Mouse (Mus musculus): ENCODE data around the gene Tspoap1.
A peak's percentile ranks its signal among the peaks of the same experiment; 100 is the strongest.

The Tspoap1 gene

GRCm38 (mm10) chr11:87758957-87759608 is 1.3 kb upstream of the Tspoap1 start:
- DNase-seq (ENCODE audit: low read depth in 1 of 2, low spot score in 2 of 2), result no peak

- DNase-seq (ENCODE audit: low read depth in 1 of 2, low spot score in 2 of 2), result peak in 1 of 2 experiments; percentile 48
Measured at GRCm38 (mm10) chr11:87759609-87760005, 734 bp upstream of the Tspoap1 start.

- no peak for DNase-seq (ENCODE audit: low read depth in 1 of 2, low spot score in 2 of 2)
Measured at GRCm38 (mm10) chr11:87761181-87761721, 910 bp downstream of the Tspoap1 start.

- no peak for DNase-seq (ENCODE audit: low read depth in 1 of 2, low spot score in 2 of 2)
Measured at GRCm38 (mm10) chr11:87761806-87762701, 1.7 kb downstream of the Tspoap1 start.

GRCm38 (mm10) chr11:87762702-87763385 is 2.5 kb downstream of the Tspoap1 start:
- no peak for DNase-seq (ENCODE audit: low read depth in 1 of 2, low spot score in 2 of 2)

- no peak for DNase-seq (ENCODE audit: low read depth in 1 of 2, low spot score in 2 of 2)
Measured at GRCm38 (mm10) chr11:87763511-87763987, 3.2 kb downstream of the Tspoap1 start.

- DNase-seq (ENCODE audit: low read depth in 1 of 2, low spot score in 2 of 2), result no peak
Measured at GRCm38 (mm10) chr11:87763988-87764876, 3.9 kb downstream of the Tspoap1 start.

GRCm38 (mm10) chr11:87768745-87769144 is 8.4 kb downstream of the Tspoap1 start:
- DNase-seq (ENCODE audit: low read depth in 1 of 2, low spot score in 2 of 2), result no peak

- DNase-seq (ENCODE audit: low read depth in 1 of 2, low spot score in 2 of 2), result peak in 1 of 2 experiments; percentile 73
Measured at GRCm38 (mm10) chr11:87770989-87771388, 10.6 kb downstream of the Tspoap1 start.

- DNase-seq (ENCODE audit: low read depth in 1 of 2, low spot score in 2 of 2), result no peak
Measured at GRCm38 (mm10) chr11:87772354-87772753, 12.0 kb downstream of the Tspoap1 start.

- no peak for DNase-seq (ENCODE audit: low read depth in 1 of 2, low spot score in 2 of 2)
Measured at GRCm38 (mm10) chr11:87778100-87778765, 17.9 kb downstream of the Tspoap1 start.

- no peak for DNase-seq (ENCODE audit: low read depth in 1 of 2, low spot score in 2 of 2)
Measured at GRCm38 (mm10) chr11:87778915-87779314, 18.6 kb downstream of the Tspoap1 start.

- DNase-seq (ENCODE audit: low read depth in 1 of 2, low spot score in 2 of 2), result no peak
Measured at GRCm38 (mm10) chr11:87779392-87779791, 19.1 kb downstream of the Tspoap1 start.

GRCm38 (mm10) chr11:87780130-87780529 is 19.8 kb downstream of the Tspoap1 start:
- DNase-seq (ENCODE audit: low read depth in 1 of 2, low spot score in 2 of 2), result no peak

GRCm38 (mm10) chr11:87790088-87790487 is 29.7 kb downstream of the Tspoap1 start:
- no peak for DNase-seq (ENCODE audit: low read depth in 1 of 2, low spot score in 2 of 2)

GRCm38 (mm10) chr11:87793460-87793859 is 33.1 kb downstream of the Tspoap1 start, which contains the start of gene Mpo:
Gene Mpo, plus strand, starts transcription at chr11:87793581.
- no peak for DNase-seq (ENCODE audit: low read depth in 1 of 2, low spot score in 2 of 2)

- no peak for DNase-seq (ENCODE audit: low read depth in 1 of 2, low spot score in 2 of 2)
Measured at GRCm38 (mm10) chr11:87801711-87802275, 41.5 kb downstream of the Tspoap1 start.

GRCm38 (mm10) chr11:87802621-87803020 is 42.3 kb downstream of the Tspoap1 start:
- DNase-seq (ENCODE audit: low read depth in 1 of 2, low spot score in 2 of 2), result no peak

GRCm38 (mm10) chr11:87805448-87805847 is 45.1 kb downstream of the Tspoap1 start:
- DNase-seq (ENCODE audit: low read depth in 1 of 2, low spot score in 2 of 2), result peak in 1 of 2 experiments; percentile 32
